Mouse (Mus musculus) layer of hippocampus, adult 11-12 months (tissue): ENCODE measurements at regions not wholly inside any gene's neighbourhood (a gene's known extent, or its start where the extent isn't known, plus 50 kb on each side); places are given as distances from the start of the nearest gene placed in this dataset.

Source experiments
- DNase-seq: peaks from one replicate; pipeline ENCODE4 v3.0.0; 2022; ENCODE audit warnings: low spot score

GRCm38 (mm10) chr1:3900354-3900753 lies 907.3 kb upstream of the Gm37988 start:
- DNase-seq, result peak; percentile 6

GRCm38 (mm10) chr1:3903432-3903831 lies 904.3 kb upstream of the Gm37988 start:
- no peak for DNase-seq

DNA sequence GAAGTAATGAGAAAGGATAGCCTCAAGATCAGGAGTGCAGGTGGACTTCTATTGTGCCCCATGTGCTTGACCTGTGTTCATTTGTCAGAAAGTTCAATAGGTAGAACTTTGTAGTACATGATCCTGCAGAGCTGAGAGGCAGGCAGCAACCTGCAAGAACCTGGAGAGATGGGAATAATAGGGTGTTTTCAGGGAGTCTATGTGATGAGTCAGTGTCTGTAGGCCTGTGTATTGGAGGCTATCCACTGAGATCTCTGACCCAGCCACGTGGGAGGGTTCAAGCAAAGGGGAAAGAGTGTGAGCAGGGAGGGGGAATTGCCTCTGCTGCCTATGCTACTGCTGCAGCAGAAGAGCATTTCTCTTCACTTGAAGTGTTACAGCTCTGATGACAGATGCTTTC lies 895.2 kb upstream of the Gm37988 start:
- no peak for DNase-seq

GRCm38 (mm10) chr1:3913631-3914030 lies 894.1 kb upstream of the Gm37988 start:
- DNase-seq, result no peak
